Mouse (Mus musculus) lung, embryonic 14.5 days (tissue): ENCODE data around the gene Cd200r3. TPM values are rescaled to one million over a fixed set of nuclear protein-coding genes. Genes with fewer than 3 reads are reported as not detected.

Experiments used
- ATAC-seq: fragments of 200-750 bp; cut with Nextera tagmentation; 2 replicates; pipeline ENCODE4 v1.8.0; 2017; ENCODE audit warnings: mild to moderate bottlenecking, moderate TSS enrichment, moderate library complexity; ENCODE audit not compliant: insufficient read depth
- DNase-seq: peaks from one replicate; pipeline ENCODE4 v3.0.0-alpha.2; 2015
- H3K27ac ChIP-seq: fragments of 300-500 bp; sonication (generic); 2 replicates; pipeline ENCODE4 v1.5.1; 2014; ENCODE audit warnings: low read depth, mild to moderate bottlenecking, moderate library complexity
- H3K27me3 ChIP-seq: fragments of 300-500 bp; sonication (generic); 2 replicates; pipeline ENCODE4 v1.6.1; 2014; ENCODE audit warnings: low read length, control low read depth; ENCODE audit not compliant: insufficient read depth
- H3K36me3 ChIP-seq: fragments of 300-500 bp; sonication (generic); 2 replicates; pipeline ENCODE4 v1.6.1; 2014; ENCODE audit warnings: control low read depth; ENCODE audit not compliant: insufficient read depth
- H3K4me1 ChIP-seq: fragments of 300-500 bp; sonication (generic); 2 replicates; pipeline ENCODE4 v1.6.1; 2014; ENCODE audit warnings: antibody characterized with exemption, control low read depth; ENCODE audit not compliant: insufficient read depth
- H3K4me2 ChIP-seq: fragments of 300-500 bp; sonication (generic); 2 replicates; pipeline ENCODE4 v1.6.1; 2014; ENCODE audit warnings: mild to moderate bottlenecking
- H3K4me3 ChIP-seq: fragments of 300-500 bp; sonication (generic); 2 replicates; pipeline ENCODE4 v1.5.1; 2014; ENCODE audit warnings: low read depth, low read length
- H3K9ac ChIP-seq: fragments of 300-500 bp; sonication (generic); 2 replicates; pipeline ENCODE4 v1.6.1; 2014
- H3K9me3 ChIP-seq: fragments of 300-500 bp; sonication (generic); 2 replicates; pipeline ENCODE4 v1.6.1; 2016; ENCODE audit warnings: low read depth, low read length, control low read depth
- CTCF ChIP-seq: IDR thresholded peaks from 2 replicates; pipeline ENCODE4 v1.5.1; 2016; ENCODE audit warnings: antibody characterized with exemption, low read depth
- WGBS: fragments of 180-500 bp; shearing (Covaris S2); extraction: QIAGEN DNeasy Blood & Tissue Kit; methylation state at CpG from one replicate; pipeline ENCODE4 v1.1.7; 2014; 5-methylcytosine and 5-hydroxymethylcytosine counted together
- polyA plus RNA-seq: library from polyadenylated mRNA; unstranded; fragments of >200 nt; fragmentation: Nextera tagmentation; extraction: Ambion mirVana; gene quantifications from 2 replicates; pipeline ENCODE4 v1.2.1, GENCODE M21; 2014

Cd200r3 gene
- polyA plus RNA-seq, 1 experiment from 2014 or later, result 0.26 TPM

DNA sequence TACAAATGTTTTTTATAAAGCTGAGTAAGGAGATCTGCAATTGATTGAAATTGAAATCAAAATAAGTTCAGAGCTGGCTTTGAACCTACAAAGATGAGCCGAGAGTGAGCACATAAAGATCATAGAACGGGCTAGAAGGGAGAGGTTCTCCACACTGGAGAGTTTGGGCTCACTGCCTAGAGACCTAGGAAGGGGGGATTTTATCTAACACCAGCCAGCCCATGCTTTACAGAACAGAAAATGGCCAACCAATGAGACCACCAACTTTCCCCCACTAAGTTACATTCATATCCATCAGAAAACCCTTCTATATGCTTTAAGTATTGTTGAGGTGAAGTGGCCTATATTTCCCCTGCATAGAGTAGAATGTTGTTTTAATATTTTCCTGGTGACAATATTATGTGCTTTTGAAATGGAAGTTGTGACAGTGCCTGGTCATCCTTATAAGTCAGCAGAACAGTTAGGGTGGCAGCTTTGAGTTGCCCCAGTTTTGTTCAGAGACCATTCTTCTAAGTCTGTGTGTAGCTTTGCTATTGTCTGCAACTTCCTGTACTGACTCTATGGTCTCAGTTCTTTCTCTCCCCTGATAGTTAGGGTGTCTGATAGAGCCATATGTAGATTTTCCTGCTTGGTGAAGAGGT is 77.3 kb downstream of the Cd200r3 start:
- ATAC-seq (no peak), DNase-seq (no peak)
- Histone ChIP-seq H3K36me3 (no peaks in the 10 kb centered on the region), H3K27ac (no peak overlapping the region), H3K9me3 (no peaks in the 10 kb centered on the region), H3K27me3 (no peaks in the 10 kb centered on the region), H3K4me1 (no peaks in the 10 kb centered on the region), H3K9ac (no peak overlapping the region), H3K4me2 (no peak overlapping the region), H3K4me3 (no peak overlapping the region)
- no peak for TF ChIP-seq CTCF
- 86% methylated on average over 2 of the region's 2 CpGs for WGBS

DNA sequence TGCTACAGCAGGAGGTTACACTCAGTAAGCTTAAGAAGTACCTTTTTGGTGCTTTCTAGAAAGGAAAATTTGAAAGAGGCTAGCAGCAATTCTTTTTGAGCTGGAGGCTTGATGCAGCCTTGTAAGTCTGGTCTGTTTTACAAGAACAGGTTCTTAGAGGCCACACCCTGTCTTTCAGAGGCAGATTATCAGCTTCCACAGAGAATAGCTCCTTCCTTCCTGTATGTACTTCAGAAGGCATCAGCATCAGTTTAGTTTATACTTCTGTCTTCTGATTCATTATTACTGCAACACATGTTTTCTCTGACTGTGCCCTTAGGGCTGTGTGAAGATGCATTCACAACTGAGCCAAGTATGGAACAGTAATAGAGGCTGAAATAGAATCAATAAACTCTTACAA is 78.0 kb downstream of the Cd200r3 start:
- Histone ChIP-seq H3K4me1 (no peaks in the 10 kb centered on the region), H3K4me2 (no peak overlapping the region), H3K9ac (no peak overlapping the region), H3K4me3 (no peak overlapping the region), H3K27me3 (no peaks in the 10 kb centered on the region), H3K36me3 (no peaks in the 10 kb centered on the region), H3K9me3 (no peaks in the 10 kb centered on the region), H3K27ac (no peak overlapping the region)
- DNase-seq (no peak), ATAC-seq (no peak)
- TF ChIP-seq CTCF, result no peak

- Histone ChIP-seq H3K36me3 (no peaks in the 10 kb centered on the region), H3K4me2 (no peak overlapping the region), H3K27ac (no peak overlapping the region), H3K27me3 (no peaks in the 10 kb centered on the region), H3K9ac (no peak overlapping the region), H3K4me1 (no peaks in the 10 kb centered on the region), H3K9me3 (no peaks in the 10 kb centered on the region), H3K4me3 (no peak overlapping the region)
- TF ChIP-seq CTCF, result peak; percentile 55
- WGBS, result 60% methylated on average over 4 of the region's 4 CpGs
- no peak; the same call in 1 of the 2 replicates for ATAC-seq
- DNase-seq, result peak; percentile 70
Observed at GRCm38 (mm10) chr16:45023904-45024303, 80.4 kb downstream of the Cd200r3 start.

GRCm38 (mm10) chr16:45025321-45025720 is 81.8 kb downstream of the Cd200r3 start:
- no peaks in the 10 kb centered on the region for H3K36me3 ChIP-seq
- H3K9me3 ChIP-seq, result no peaks in the 10 kb centered on the region
- ATAC-seq (no peak), DNase-seq (no peak)
- no peak overlapping the region for H3K27ac ChIP-seq
- H3K9ac ChIP-seq, result no peak overlapping the region
- no peak overlapping the region for H3K4me2 ChIP-seq
- no peak for TF ChIP-seq CTCF
- H3K27me3 ChIP-seq, result no peaks in the 10 kb centered on the region
- no peaks in the 10 kb centered on the region for H3K4me1 ChIP-seq
- WGBS, result 44% methylated on average over 6 of the region's 6 CpGs
- H3K4me3 ChIP-seq, result no peak overlapping the region

- DNase-seq (no peak), ATAC-seq (no peak)
- TF ChIP-seq CTCF, result no peak
- Histone ChIP-seq H3K9me3 (no peaks in the 10 kb centered on the region), H3K27me3 (no peaks in the 10 kb centered on the region), H3K9ac (no peak overlapping the region), H3K4me3 (no peak overlapping the region), H3K27ac (no peak overlapping the region), H3K36me3 (no peaks in the 10 kb centered on the region), H3K4me2 (no peak overlapping the region), H3K4me1 (no peaks in the 10 kb centered on the region)
- 87% methylated on average over 5 of the region's 5 CpGs for WGBS
Observed at GRCm38 (mm10) chr16:45029080-45029479, 85.6 kb downstream of the Cd200r3 start.

DNA sequence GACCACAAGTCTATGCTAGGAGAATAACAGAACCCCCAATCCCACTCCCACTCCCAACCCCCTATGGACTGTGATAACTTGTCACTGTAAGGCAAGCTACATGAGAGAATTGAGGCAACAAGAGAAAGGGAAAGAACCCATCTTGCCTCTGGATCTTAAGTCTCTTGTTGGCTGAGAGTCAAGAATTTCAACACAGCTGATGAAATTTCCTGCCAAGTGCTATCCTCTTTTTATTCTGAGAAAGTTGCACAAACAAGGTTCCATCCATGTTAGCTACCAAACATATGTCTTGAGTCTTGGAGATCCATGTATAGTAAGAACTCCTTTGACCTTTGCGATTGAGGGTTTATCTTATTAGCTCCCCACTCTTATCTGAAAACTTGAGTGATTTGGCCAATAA is 86.0 kb downstream of the Cd200r3 start:
- ATAC-seq (no peak), DNase-seq (peak; percentile 84)
- H3K9me3 ChIP-seq, result no peaks in the 10 kb centered on the region
- TF ChIP-seq CTCF, result no peak
- H3K4me3 ChIP-seq, result no peak overlapping the region
- WGBS, result 77% methylated on average over 1 of the region's 1 CpGs
- no peaks in the 10 kb centered on the region for H3K36me3 ChIP-seq
- H3K9ac ChIP-seq, result no peak overlapping the region
- H3K27me3 ChIP-seq, result no peaks in the 10 kb centered on the region
- no peak overlapping the region for H3K27ac ChIP-seq
- no peaks in the 10 kb centered on the region for H3K4me1 ChIP-seq
- no peak overlapping the region for H3K4me2 ChIP-seq

DNA sequence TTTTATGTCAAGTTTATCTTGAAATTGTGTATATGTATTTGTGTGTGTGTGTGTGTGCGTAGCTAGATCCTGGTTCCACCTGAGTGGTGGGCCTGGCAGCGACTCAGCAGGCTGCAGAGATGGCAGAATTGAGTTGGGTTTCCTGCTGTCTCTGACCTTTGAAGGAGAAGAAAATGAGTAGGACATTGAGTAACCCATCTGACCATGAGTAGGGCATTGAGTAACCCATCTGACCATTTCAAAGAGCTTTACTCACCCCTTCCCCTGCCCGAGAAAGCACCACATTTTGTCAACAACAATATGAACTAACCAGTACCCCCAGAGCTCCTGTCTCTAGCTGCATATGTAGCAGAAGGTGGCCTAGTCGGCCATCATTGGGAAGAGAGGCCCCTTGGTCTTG is 86.6 kb downstream of the Cd200r3 start:
- H3K9ac ChIP-seq, result no peak overlapping the region
- no peak overlapping the region for H3K4me2 ChIP-seq
- no peak for ATAC-seq
- no peak for DNase-seq
- no peaks in the 10 kb centered on the region for H3K27me3 ChIP-seq
- H3K9me3 ChIP-seq, result no peaks in the 10 kb centered on the region
- no peak overlapping the region for H3K4me3 ChIP-seq
- H3K4me1 ChIP-seq, result no peaks in the 10 kb centered on the region
- no peak overlapping the region for H3K27ac ChIP-seq
- H3K36me3 ChIP-seq, result no peaks in the 10 kb centered on the region
- WGBS, result 83% methylated on average over 4 of the region's 4 CpGs
- no peak for TF ChIP-seq CTCF

- H3K27ac ChIP-seq, result no peak overlapping the region
- no peaks in the 10 kb centered on the region for H3K27me3 ChIP-seq
- no peak overlapping the region for H3K4me3 ChIP-seq
- TF ChIP-seq CTCF, result no peak
- no peaks in the 10 kb centered on the region for H3K4me1 ChIP-seq
- no peak for DNase-seq
- H3K9me3 ChIP-seq, result no peaks in the 10 kb centered on the region
- ATAC-seq, result no peak
- WGBS, result 57% methylated on average over 2 of the region's 2 CpGs
- no peaks in the 10 kb centered on the region for H3K36me3 ChIP-seq
- H3K4me2 ChIP-seq, result no peak overlapping the region
- H3K9ac ChIP-seq, result no peak overlapping the region
Observed at GRCm38 (mm10) chr16:45030796-45031195, 87.3 kb downstream of the Cd200r3 start.

Other genes starting within 250 kb of the Cd200r3 start
- 14.4 and 14.6 TPM in 2 replicates for gene Nepro, start 219.4 kb upstream of the Cd200r3 start, polyA plus RNA-seq
- 30.1 and 31.8 TPM in 2 replicates for gene Gtpbp8, start 197.3 kb upstream of the Cd200r3 start, polyA plus RNA-seq
- 1.0 and 1.3 TPM in 2 replicates for gene Cd200r1, start 177.9 kb upstream of the Cd200r3 start, polyA plus RNA-seq
- gene Cd200r4, start 131.9 kb upstream of the Cd200r3 start, polyA plus RNA-seq, result not detected in 2 replicates
- gene Cd200r2, start 76.6 kb upstream of the Cd200r3 start, polyA plus RNA-seq, result not detected in 2 replicates
- gene Ccdc80, start 149.7 kb downstream of the Cd200r3 start, polyA plus RNA-seq, result 71.1 and 72.0 TPM in 2 replicates
- 17.4 and 19.6 TPM in 2 replicates for gene Slc35a5, start 215.0 kb downstream of the Cd200r3 start, polyA plus RNA-seq
- 37.7 and 38.4 TPM in 2 replicates for gene Atg3, start 215.1 kb downstream of the Cd200r3 start, polyA plus RNA-seq